Mouse (Mus musculus) liver, embryonic 14.5 days (tissue): Measurements from ENCODE around the gene Gm5136. TPM values are rescaled to one million over a fixed set of nuclear protein-coding genes. Genes with fewer than 3 reads are reported as not detected.

Experiments used
- ATAC-seq: fragments of 200-750 bp; cut with Nextera tagmentation; 2 replicates; pipeline ENCODE4 v1.8.0; 2017; ENCODE audit warnings: moderate number of reproducible peaks, mild to moderate bottlenecking, moderate library complexity; ENCODE audit not compliant: insufficient read depth
- DNase-seq, 3 experiments: peaks; one replicate each; pipeline ENCODE4 v3.0.0-alpha.2; 2012 to 2013; ENCODE audit warnings: low read depth in 3 of 3, low spot score in 3 of 3
- H3K27ac ChIP-seq: fragments of 300-500 bp; sonication (generic); 2 replicates; pipeline ENCODE4 v1.5.1; 2014; ENCODE audit warnings: moderate library complexity, mild to moderate bottlenecking, control low read depth, inconsistent platforms
- H3K27me3 ChIP-seq: fragments of 300-500 bp; sonication (generic); 2 replicates; pipeline ENCODE4 v1.6.1; 2014; ENCODE audit warnings: mild to moderate bottlenecking, low read length, moderate library complexity; ENCODE audit not compliant: control insufficient read depth, insufficient read depth
- H3K36me3 ChIP-seq: fragments of 300-500 bp; sonication (generic); replicated peaks from 2 replicates; pipeline ENCODE4 v1.6.1; 2014; ENCODE audit warnings: low read depth; ENCODE audit not compliant: control insufficient read depth, insufficient read depth
- H3K4me1 ChIP-seq, 2 experiments: fragments of 200-500 bp in 1 of 2; fragments of 300-500 bp in 1 of 2; sonication (generic) in 1 of 2; replicated peaks; 2 replicates each; pipeline ENCODE4 v1.6.1; 2012 to 2014; ENCODE audit warnings: antibody characterized with exemption in 1 of 2, inconsistent platforms in 1 of 2, low read length in 1 of 2; ENCODE audit not compliant: control insufficient read depth in 2 of 2, insufficient read depth in 2 of 2
- H3K4me2 ChIP-seq: fragments of 300-500 bp; sonication (generic); 2 replicates; pipeline ENCODE4 v1.6.1; 2014; ENCODE audit warnings: low read depth, mild to moderate bottlenecking, control low read depth, moderate library complexity
- H3K4me3 ChIP-seq, 2 experiments: fragments of 200-500 bp in 1 of 2; fragments of 300-500 bp in 1 of 2; sonication (generic) in 1 of 2; 2 replicates each; pipeline ENCODE4 v1.5.1; 2012 to 2014; ENCODE audit warnings: low read depth in 2 of 2, low read length in 2 of 2, mild to moderate bottlenecking in 2 of 2, control low read depth in 1 of 2, inconsistent platforms in 1 of 2, moderate library complexity in 1 of 2; ENCODE audit not compliant: insufficient read depth in 1 of 2
- H3K9ac ChIP-seq: fragments of 300-500 bp; sonication (generic); replicated peaks from 2 replicates; pipeline ENCODE4 v1.6.1; 2014; ENCODE audit warnings: mild to moderate bottlenecking, control low read depth, moderate library complexity
- H3K9me3 ChIP-seq: fragments of 300-500 bp; sonication (generic); 2 replicates; pipeline ENCODE4 v1.6.1; 2016; ENCODE audit warnings: low read length, mixed read lengths; ENCODE audit not compliant: control insufficient read depth
- CTCF ChIP-seq: IDR thresholded peaks from 2 replicates; pipeline ENCODE4 v1.5.1; 2016; ENCODE audit warnings: antibody characterized with exemption, low read depth, control low read depth
- EP300 ChIP-seq: IDR thresholded peaks from 2 replicates; pipeline ENCODE4 v1.6.1; 2016; ENCODE audit warnings: antibody characterized with exemption, low read depth
- WGBS: fragments of 180-500 bp; shearing (Covaris S2); extraction: QIAGEN DNeasy Blood & Tissue Kit; methylation state at CpG from one replicate; pipeline ENCODE4 v1.1.7; 2014; ENCODE audit not compliant: insufficient replicate concordance; 5-methylcytosine and 5-hydroxymethylcytosine counted together
- polyA plus RNA-seq, 2 experiments: library from polyadenylated mRNA; depleted of rRNA in 1 of 2; stranded (reverse) in 1 of 2; unstranded in 1 of 2; fragments of >200 nt; fragmentation: Nextera tagmentation in 1 of 2; extraction: Ambion mirVana in 1 of 2; gene quantifications; 2 replicates each; pipeline versions ENCODE4 v1.2.1 to v1.2.3; 2012 to 2014

Gm5136 gene
- polyA plus RNA-seq, 2 experiments, result not detected

DNA sequence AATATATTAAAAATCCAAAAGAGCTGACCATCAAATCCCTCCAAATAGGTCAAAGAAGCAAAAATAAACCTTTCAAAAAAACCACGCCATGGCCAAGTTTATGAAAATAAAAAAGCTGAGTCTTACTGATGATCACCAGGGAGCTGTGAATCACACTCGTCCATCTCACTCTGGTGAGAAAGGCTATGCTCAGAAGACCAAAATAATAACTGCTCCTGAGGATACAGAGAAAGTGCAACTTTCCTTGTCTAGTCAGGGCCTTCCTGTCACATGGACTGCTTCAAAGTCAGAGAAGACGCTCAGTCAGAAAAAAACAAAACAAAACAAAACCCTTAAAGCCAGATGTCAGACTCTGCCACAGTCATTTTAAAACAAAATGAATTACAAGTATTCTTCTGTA, 39.7 kb downstream of the Gm5136 start:
- Histone ChIP-seq H3K9me3 (no peaks in the 10 kb centered on the region), H3K27me3 (no peaks in the 10 kb centered on the region), H3K4me3 (no peak overlapping the region), H3K9ac (no peak overlapping the region), H3K27ac (no peak overlapping the region), H3K4me2 (no peak overlapping the region), H3K4me1 (no peaks in the 10 kb centered on the region), H3K36me3 (no peaks in the 10 kb centered on the region)
- TF ChIP-seq CTCF, result no peak
- no peak for TF ChIP-seq EP300
- DNase-seq, result no peak
- WGBS, result 51% methylated on average over 3 of the region's 3 CpGs
- no peak for ATAC-seq

DNA sequence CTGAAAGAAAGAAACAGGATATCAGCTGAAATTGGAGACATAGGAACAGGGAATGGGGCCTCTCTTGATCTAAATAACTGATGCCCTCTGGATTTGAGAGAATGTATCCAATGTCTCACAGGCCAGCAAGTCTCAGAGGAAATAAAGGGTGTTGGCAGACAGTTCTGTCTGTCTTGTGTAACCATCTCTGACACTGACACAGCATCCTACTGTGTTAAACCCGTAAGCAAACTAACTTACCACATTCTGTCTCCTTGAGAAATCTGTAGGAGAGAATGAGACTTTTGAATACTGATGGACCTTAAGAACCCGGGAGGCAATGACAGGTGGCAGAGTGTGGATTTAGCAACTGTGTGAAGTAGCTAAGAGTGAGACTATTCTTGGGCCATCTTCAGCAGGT, 41.7 kb downstream of the Gm5136 start:
- Histone ChIP-seq H3K4me2 (no peak overlapping the region), H3K36me3 (no peaks in the 10 kb centered on the region), H3K4me1 (no peaks in the 10 kb centered on the region), H3K4me3 (no peak overlapping the region), H3K27ac (no peak overlapping the region), H3K9me3 (no peaks in the 10 kb centered on the region), H3K9ac (no peak overlapping the region), H3K27me3 (no peaks in the 10 kb centered on the region)
- WGBS, result 52% methylated on average over 2 of the region's 2 CpGs
- TF ChIP-seq CTCF, result no peak
- ATAC-seq, result no peak
- DNase-seq, result no peak

DNA sequence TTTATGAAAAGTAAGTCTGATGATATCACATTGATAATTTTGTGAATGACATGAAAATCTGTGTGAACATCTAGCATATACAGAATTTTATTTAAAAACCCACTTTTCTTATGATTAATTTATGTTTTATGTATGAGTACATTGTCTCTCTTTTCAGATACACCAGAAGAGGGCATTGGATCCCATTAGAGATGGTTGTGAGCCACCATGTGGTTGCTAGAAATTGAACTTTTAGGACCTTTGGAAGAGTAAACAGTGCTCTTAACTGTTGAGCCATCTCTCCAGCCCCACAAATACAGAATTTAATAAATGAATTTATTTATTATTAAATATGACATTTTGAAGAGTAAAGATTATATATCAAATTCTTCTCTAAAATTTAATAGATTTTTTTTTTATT, 42.3 kb downstream of the Gm5136 start:
- H3K9ac ChIP-seq, result no peak overlapping the region
- DNase-seq, result no peak
- no peaks in the 10 kb centered on the region for H3K36me3 ChIP-seq
- H3K4me1 ChIP-seq, result no peaks in the 10 kb centered on the region
- H3K27me3 ChIP-seq, result no peaks in the 10 kb centered on the region
- no peak overlapping the region for H3K4me3 ChIP-seq
- TF ChIP-seq CTCF (no peak), EP300 (no peak)
- H3K4me2 ChIP-seq, result no peak overlapping the region
- no peak for ATAC-seq
- no peaks in the 10 kb centered on the region for H3K9me3 ChIP-seq
- H3K27ac ChIP-seq, result no peak overlapping the region

DNA sequence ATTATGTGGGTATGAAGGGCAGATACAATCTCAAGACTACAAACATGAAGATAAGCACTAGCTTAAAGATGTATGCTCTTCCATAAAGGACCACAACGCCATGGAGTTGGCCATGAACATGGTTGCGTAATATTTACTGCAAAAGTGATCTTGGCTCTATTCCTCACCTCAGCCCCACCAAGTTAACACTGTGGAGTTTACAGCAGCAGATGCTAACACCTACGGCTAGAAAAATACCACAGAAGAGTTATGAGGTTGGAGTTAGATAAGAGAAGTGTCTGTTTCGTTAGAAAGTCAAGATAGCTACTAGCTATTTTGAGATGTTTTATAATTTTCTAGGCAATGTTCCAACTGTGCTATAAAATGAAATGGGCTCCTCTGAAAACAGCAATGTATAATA, 43.1 kb downstream of the Gm5136 start:
- H3K4me1 ChIP-seq, result no peaks in the 10 kb centered on the region
- WGBS, result 54% methylated on average over 4 of the region's 4 CpGs
- H3K27me3 ChIP-seq, result no peaks in the 10 kb centered on the region
- ATAC-seq (no peak), DNase-seq (no peak)
- H3K27ac ChIP-seq, result no peak overlapping the region
- H3K4me3 ChIP-seq, result no peak overlapping the region
- no peaks in the 10 kb centered on the region for H3K9me3 ChIP-seq
- no peak overlapping the region for H3K9ac ChIP-seq
- no peak overlapping the region for H3K4me2 ChIP-seq
- H3K36me3 ChIP-seq, result no peaks in the 10 kb centered on the region
- TF ChIP-seq EP300 (no peak), CTCF (no peak)

DNA sequence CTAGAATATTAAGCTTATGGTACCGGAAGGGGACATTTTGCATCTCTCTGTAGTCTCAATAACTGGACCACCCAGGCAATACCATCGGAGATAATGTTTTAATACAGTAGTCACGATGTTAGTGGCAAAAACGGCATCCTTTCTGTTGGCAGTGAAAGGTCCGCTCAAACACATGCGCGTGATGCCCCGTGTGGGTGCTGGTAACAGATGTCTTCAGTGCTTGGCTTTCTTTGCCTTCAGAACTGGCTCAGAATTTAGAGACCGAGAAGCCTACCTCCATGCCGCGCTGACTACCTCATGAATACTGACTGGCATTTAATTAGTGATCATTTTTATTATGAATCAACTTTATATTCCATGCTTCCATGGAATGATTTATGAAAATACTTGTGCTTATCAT, 44.9 kb downstream of the Gm5136 start:
- Histone ChIP-seq H3K27ac (no peak overlapping the region), H3K4me3 (no peak overlapping the region), H3K9me3 (no peaks in the 10 kb centered on the region), H3K9ac (no peak overlapping the region), H3K36me3 (no peaks in the 10 kb centered on the region), H3K4me2 (no peak overlapping the region), H3K4me1 (no peaks in the 10 kb centered on the region), H3K27me3 (no peaks in the 10 kb centered on the region)
- WGBS, result 75% methylated on average over 11 of the region's 11 CpGs
- DNase-seq, result no peak
- ATAC-seq, result no peak
- TF ChIP-seq CTCF, result no peak

DNA sequence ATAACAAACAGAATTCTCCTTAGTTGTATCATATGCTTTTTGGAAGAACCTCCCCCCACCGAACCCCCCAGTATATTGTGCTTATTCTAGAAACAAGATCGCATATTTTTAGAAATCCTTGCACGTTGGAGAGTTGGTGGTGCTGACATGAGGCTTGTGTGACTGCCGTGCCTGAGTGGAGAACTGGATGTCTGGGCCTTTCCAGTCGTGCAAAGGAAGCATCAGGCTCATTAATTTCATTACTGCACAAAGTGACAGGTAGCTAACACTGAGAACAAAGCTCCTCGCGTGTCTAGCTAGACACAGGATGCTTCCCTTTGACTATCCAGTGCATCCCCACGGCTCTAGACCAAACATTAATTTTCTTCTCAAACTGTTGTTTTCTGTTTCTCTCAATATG, 47.1 kb downstream of the Gm5136 start:
- Histone ChIP-seq H3K36me3 (no peaks in the 10 kb centered on the region), H3K4me2 (no peak overlapping the region), H3K27ac (no peak overlapping the region), H3K9me3 (no peaks in the 10 kb centered on the region), H3K4me3 (no peak overlapping the region), H3K9ac (no peak overlapping the region), H3K4me1 (no peaks in the 10 kb centered on the region), H3K27me3 (no peaks in the 10 kb centered on the region)
- ATAC-seq (no peak), DNase-seq (no peak)
- TF ChIP-seq EP300 (no peak), CTCF (no peak)
- WGBS, result 58% methylated on average over 8 of the region's 8 CpGs
